Mouse (Mus musculus) myocyte (in vitro differentiated cells): ENCODE data around the gene Kcnk13. TPM values are rescaled to one million over a fixed set of nuclear protein-coding genes. Genes with fewer than 3 reads are reported as not detected.

ENCODE experiments used
- H3K27me3 ChIP-seq: one replicate; pipeline ENCODE4 v1.6.1; 2011; ENCODE audit not compliant: control insufficient read depth, insufficient read depth, insufficient read length
- H3K36me3 ChIP-seq: one replicate; pipeline ENCODE4 v1.6.1; 2011; ENCODE audit not compliant: control insufficient read depth, insufficient read depth
- H3K4me2 ChIP-seq: one replicate; pipeline ENCODE4 v1.6.1; 2011; ENCODE audit warnings: low read depth, control low read depth
- H3K4me3 ChIP-seq: one replicate; pipeline ENCODE4 v1.5.1; 2011; ENCODE audit warnings: mild to moderate bottlenecking, control low read depth, moderate library complexity
- H3K79me2 ChIP-seq: one replicate; pipeline ENCODE4 v1.6.1; 2011; ENCODE audit not compliant: control insufficient read depth, insufficient read depth
- H3ac ChIP-seq: one replicate; pipeline ENCODE4 v1.6.1; 2011; ENCODE audit not compliant: control insufficient read depth, insufficient read length
- CEBPB ChIP-seq: IDR thresholded peaks from 2 replicates; pipeline ENCODE4 v1.6.1; 2011; ENCODE audit warnings: mild to moderate bottlenecking, moderate library complexity; ENCODE audit not compliant: poor library complexity, insufficient read depth, severe bottlenecking
- E2F4 ChIP-seq: IDR thresholded peaks from one replicate; pipeline ENCODE4 v1.6.1; 2011; ENCODE audit warnings: mild to moderate bottlenecking, control low read depth, moderate library complexity; ENCODE audit not compliant: insufficient read depth
- MAX ChIP-seq: IDR thresholded peaks from one replicate; pipeline ENCODE4 v1.6.1; 2011; ENCODE audit warnings: low read depth, mild to moderate bottlenecking, control low read depth
- MYOD1 ChIP-seq, 3 experiments: IDR thresholded peaks; one replicate each; pipeline ENCODE4 v1.6.1; 2011; ENCODE audit warnings: control low read depth in 2 of 3, low read depth in 2 of 3, mild to moderate bottlenecking in 2 of 3, moderate library complexity in 1 of 3; ENCODE audit not compliant: insufficient read length in 2 of 3, control insufficient read depth in 1 of 3
- MYOG ChIP-seq, 3 experiments: IDR thresholded peaks; one replicate each; pipeline ENCODE4 v1.6.1; 2011; ENCODE audit warnings: control low read depth in 2 of 3, low read depth in 2 of 3, mild to moderate bottlenecking in 2 of 3; ENCODE audit not compliant: insufficient read length in 2 of 3, control insufficient read depth in 1 of 3, insufficient read depth in 1 of 3
- POLR2A ChIP-seq: IDR thresholded peaks from one replicate; pipeline ENCODE4 v1.6.1; 2011; ENCODE audit warnings: low read depth, mild to moderate bottlenecking, control low read depth, moderate library complexity; ENCODE audit not compliant: insufficient read length
- POLR2AphosphoS2 ChIP-seq: IDR thresholded peaks from one replicate; pipeline ENCODE4 v1.6.1; 2011; ENCODE audit warnings: low read depth, control low read depth; ENCODE audit not compliant: insufficient read length
- REST ChIP-seq: IDR thresholded peaks from one replicate; pipeline ENCODE4 v1.6.1; 2011; ENCODE audit warnings: mild to moderate bottlenecking, control low read depth, moderate library complexity; ENCODE audit not compliant: insufficient read depth, insufficient read length
- SRF ChIP-seq: IDR thresholded peaks from one replicate; pipeline ENCODE4 v1.6.1; 2011; ENCODE audit warnings: low read depth; ENCODE audit not compliant: control insufficient read depth, insufficient read length
- TCF12 ChIP-seq: IDR thresholded peaks from one replicate; pipeline ENCODE4 v1.6.1; 2011; ENCODE audit warnings: mild to moderate bottlenecking, control low read depth; ENCODE audit not compliant: poor library complexity, insufficient read depth, severe bottlenecking
- TCF3 ChIP-seq: IDR thresholded peaks from one replicate; pipeline ENCODE4 v1.6.1; 2011; ENCODE audit warnings: low read depth, control low read depth; ENCODE audit not compliant: insufficient read length
- USF1 ChIP-seq: IDR thresholded peaks from one replicate; pipeline ENCODE4 v1.6.1; 2011; ENCODE audit warnings: low read depth, mild to moderate bottlenecking, control low read depth, moderate library complexity
- polyA plus RNA-seq: library from polyadenylated mRNA; unstranded; fragments of >200 nt; fragmentation: generic; extraction: Trizol; gene quantifications from one replicate; pipeline ENCODE4 v1.2.1, GENCODE M21; 2012; ENCODE audit warnings: missing spikeins

Gene Kcnk13
- polyA plus RNA-seq, 1 experiment = 1.8 TPM

GRCm38 (mm10) chr12:100053617-100054016 is 89.3 kb downstream of the Kcnk13 start:
- H3K36me3 ChIP-seq = no peaks in the 10 kb centered on the region
- no peak for TF ChIP-seq REST
- TF ChIP-seq MYOD1 (IDR thresholded peaks at IDR 0.05; ENCODE audit: control insufficient read depth in 1 of 3, insufficient read length in 2 of 3, low read depth in 2 of 3) = no peak
- no peak overlapping the region for H3K4me2 ChIP-seq
- H3K79me2 ChIP-seq = no peaks in the 10 kb centered on the region
- no peak overlapping the region for H3K4me3 ChIP-seq
- H3ac ChIP-seq = no peak overlapping the region
- no peaks in the 10 kb centered on the region for H3K27me3 ChIP-seq

- Histone ChIP-seq H3K4me2 (no peak overlapping the region), H3ac (no peak overlapping the region), H3K4me3 (no peak overlapping the region), H3K36me3 (no peaks in the 10 kb centered on the region), H3K79me2 (no peaks in the 10 kb centered on the region), H3K27me3 (peaks cover 23% of the 10 kb centered on the region)
- TF ChIP-seq USF1 (no peak), POLR2AphosphoS2 (no peak), MYOG (IDR thresholded peaks at IDR 0.05; ENCODE audit: control insufficient read depth in 1 of 3, insufficient read depth in 1 of 3, insufficient read length in 2 of 3, low read depth in 2 of 3) (no peak), TCF3 (no peak), POLR2A (no peak), MAX (no peak), SRF (no peak), E2F4 (no peak), TCF12 (no peak), REST (no peak), MYOD1 (IDR thresholded peaks at IDR 0.05; ENCODE audit: control insufficient read depth in 1 of 3, insufficient read length in 2 of 3, low read depth in 2 of 3) (no peak), CEBPB (no peak)
These were observed 96.8 kb downstream of the Kcnk13 start for GRCm38 (mm10) chr12:100061071-100061470.

GRCm38 (mm10) chr12:100061826-100062225 is 97.5 kb downstream of the Kcnk13 start:
- no peak overlapping the region for H3K4me3 ChIP-seq

GRCm38 (mm10) chr12:100062584-100062983 is 98.3 kb downstream of the Kcnk13 start:
- H3ac ChIP-seq = no peak overlapping the region
- H3K4me2 ChIP-seq = no peak overlapping the region
- H3K27me3 ChIP-seq = peaks cover 26% of the 10 kb centered on the region
- no peak for TF ChIP-seq MYOD1 (IDR thresholded peaks at IDR 0.05; ENCODE audit: control insufficient read depth in 1 of 3, insufficient read length in 2 of 3, low read depth in 2 of 3)
- TF ChIP-seq CEBPB = no peak
- TF ChIP-seq MYOG (IDR thresholded peaks at IDR 0.05; ENCODE audit: control insufficient read depth in 1 of 3, insufficient read depth in 1 of 3, insufficient read length in 2 of 3, low read depth in 2 of 3) = no peak
- TF ChIP-seq POLR2AphosphoS2 = no peak
- no peak for TF ChIP-seq USF1
- no peak for TF ChIP-seq TCF3
- no peak for TF ChIP-seq SRF
- no peak for TF ChIP-seq TCF12
- no peak for TF ChIP-seq POLR2A
- no peak for TF ChIP-seq REST
- TF ChIP-seq MAX = no peak
- no peak for TF ChIP-seq E2F4
- no peaks in the 10 kb centered on the region for H3K79me2 ChIP-seq
- no peak overlapping the region for H3K4me3 ChIP-seq
- no peaks in the 10 kb centered on the region for H3K36me3 ChIP-seq

More at GRCm38 (mm10) chr12:100061826-100062225, 97.5 kb downstream of the Kcnk13 start:
- Histone ChIP-seq H3K36me3 (no peaks in the 10 kb centered on the region), H3K27me3 (peaks cover 26% of the 10 kb centered on the region), H3K79me2 (no peaks in the 10 kb centered on the region), H3K4me2 (no peak overlapping the region), H3ac (no peak overlapping the region)
- TF ChIP-seq POLR2A = no peak

- Histone ChIP-seq H3K79me2 (no peaks in the 10 kb centered on the region), H3ac (no peak overlapping the region), H3K4me2 (no peak overlapping the region), H3K36me3 (no peaks in the 10 kb centered on the region), H3K4me3 (no peak overlapping the region), H3K27me3 (peaks cover 23% of the 10 kb centered on the region)
- no peak for TF ChIP-seq POLR2AphosphoS2
- no peak for TF ChIP-seq POLR2A
- TF ChIP-seq MYOD1 (IDR thresholded peaks at IDR 0.05; ENCODE audit: control insufficient read depth in 1 of 3, insufficient read length in 2 of 3, low read depth in 2 of 3) = no peak
- no peak for TF ChIP-seq TCF12
- no peak for TF ChIP-seq USF1
- no peak for TF ChIP-seq E2F4
- TF ChIP-seq CEBPB = no peak
- TF ChIP-seq MYOG (IDR thresholded peaks at IDR 0.05; ENCODE audit: control insufficient read depth in 1 of 3, insufficient read depth in 1 of 3, insufficient read length in 2 of 3, low read depth in 2 of 3) = no peak
- TF ChIP-seq MAX = no peak
- no peak for TF ChIP-seq SRF
- TF ChIP-seq REST = no peak
- no peak for TF ChIP-seq TCF3
These were observed 100.8 kb downstream of the Kcnk13 start for GRCm38 (mm10) chr12:100065109-100065508.
